Mouse (Mus musculus): ENCODE measurements at regions not wholly inside any gene's neighbourhood (a gene's known extent, or its start where the extent isn't known, plus 50 kb on each side); places are given as distances from the start of the nearest gene placed in this dataset.

- DNase-seq, result no peak
- intact Hi-C loops (cut with DNase I), result no loop called here
- Histone ChIP-seq H3K27ac (no peak overlapping the region), H3K4me3 (peak overlapping the region; percentile 36)
- TF ChIP-seq CTCF (IDR thresholded peaks at IDR 0.05), result no peak
Observed at GRCm38 (mm10) chr16:30144818-30145464, 80.8 kb downstream of the Hes1 start.

- Histone ChIP-seq H3K4me3 (peak overlapping the region; percentile 36), H3K27ac (no peak overlapping the region)
- TF ChIP-seq CTCF (IDR thresholded peaks at IDR 0.05), result no peak
- intact Hi-C loops (cut with DNase I), result no loop called here
- DNase-seq, result peak; percentile 38
Observed at GRCm38 (mm10) chr16:30145465-30146207, 81.5 kb downstream of the Hes1 start.

GRCm38 (mm10) chr16:30146208-30146525, 82.0 kb downstream of the Hes1 start:
- intact Hi-C loops (cut with DNase I), result no loop called here
- no peak for DNase-seq
- TF ChIP-seq CTCF (IDR thresholded peaks at IDR 0.05), result no peak
- no peak overlapping the region for H3K4me3 ChIP-seq
- H3K27ac ChIP-seq, result no peak overlapping the region

- no peak overlapping the region for H3K4me3 ChIP-seq
- DNase-seq, result no peak
- intact Hi-C loops (cut with DNase I), result no loop called here
- no peak overlapping the region for H3K27ac ChIP-seq
- TF ChIP-seq CTCF (IDR thresholded peaks at IDR 0.05), result no peak
Observed at GRCm38 (mm10) chr16:30147296-30147695, 83.1 kb downstream of the Hes1 start.

GRCm38 (mm10) chr16:30151104-30151503, 86.9 kb downstream of the Hes1 start:
- DNase-seq, result no peak
- H3K27ac ChIP-seq, result no peak overlapping the region
- no peak overlapping the region for H3K4me3 ChIP-seq
- no peak for TF ChIP-seq CTCF (IDR thresholded peaks at IDR 0.05)
- intact Hi-C loops (cut with DNase I), result no loop called here

- intact Hi-C loops (cut with DNase I), result no loop called here
- H3K4me3 ChIP-seq, result no peak overlapping the region
- no peak for DNase-seq
- TF ChIP-seq CTCF (IDR thresholded peaks at IDR 0.05), result no peak
- H3K27ac ChIP-seq, result no peak overlapping the region
Observed at GRCm38 (mm10) chr16:30155070-30155469, 90.9 kb downstream of the Hes1 start.

DNA sequence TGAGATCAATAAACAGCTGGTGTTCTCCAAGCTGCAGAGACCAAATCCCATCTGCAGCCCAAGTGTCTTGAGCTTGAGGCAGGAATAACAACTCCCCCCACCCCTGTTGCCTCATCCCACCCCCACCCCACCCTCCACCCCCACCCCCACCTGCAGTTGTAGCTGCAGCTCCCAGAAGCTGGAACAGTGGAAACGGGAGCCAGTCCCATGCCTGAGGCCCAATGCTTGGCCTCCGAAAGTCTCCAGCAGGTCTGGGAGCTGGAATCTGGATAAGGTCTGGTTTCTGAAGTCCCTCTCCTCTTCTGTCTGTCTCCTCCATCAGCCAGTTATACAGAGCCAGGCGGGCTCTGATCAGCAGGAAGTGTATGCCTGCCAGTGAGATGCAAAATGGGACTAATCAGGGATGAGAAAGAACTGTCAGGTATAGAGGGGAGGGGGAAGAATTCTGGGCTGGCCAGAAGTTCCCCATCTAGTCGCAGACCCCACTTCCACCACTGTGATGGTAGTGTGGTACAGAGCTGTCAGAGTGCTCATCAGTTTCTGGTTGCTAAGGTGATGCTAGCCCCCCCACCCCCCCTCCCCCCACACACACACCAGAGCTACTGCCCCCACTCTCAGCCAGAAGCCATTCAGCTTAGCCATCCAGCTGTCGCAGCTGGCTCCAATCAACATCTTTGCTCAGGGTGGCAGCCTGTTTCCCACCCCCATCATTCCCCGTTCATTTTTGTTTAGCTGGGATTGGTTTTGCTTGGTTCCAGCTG, 91.5 kb downstream of the Hes1 start:
- no peak overlapping the region for H3K4me3 ChIP-seq
- no peak overlapping the region for H3K27ac ChIP-seq
- DNase-seq, result no peak
- intact Hi-C loops (cut with DNase I), result no loop called here
- TF ChIP-seq CTCF (IDR thresholded peaks at IDR 0.05), result no peak

- no peak for TF ChIP-seq CTCF (IDR thresholded peaks at IDR 0.05)
- no peak for DNase-seq
- H3K27ac ChIP-seq, result no peak overlapping the region
- H3K4me3 ChIP-seq, result no peak overlapping the region
- intact Hi-C loops (cut with DNase I), result no loop called here
Observed at GRCm38 (mm10) chr16:30158184-30158583, 94.0 kb downstream of the Hes1 start.

- Histone ChIP-seq H3K27ac (no peak overlapping the region), H3K4me3 (no peak overlapping the region)
- intact Hi-C loops (cut with DNase I), result loop anchor here (5.0 kb wide), 1 partner anchor 48 kb away; no protein-coding TSS in a partner anchor
- no peak for TF ChIP-seq CTCF (IDR thresholded peaks at IDR 0.05)
- DNase-seq, result no peak
Observed at GRCm38 (mm10) chr16:30160399-30160798, 96.2 kb downstream of the Hes1 start.

DNA sequence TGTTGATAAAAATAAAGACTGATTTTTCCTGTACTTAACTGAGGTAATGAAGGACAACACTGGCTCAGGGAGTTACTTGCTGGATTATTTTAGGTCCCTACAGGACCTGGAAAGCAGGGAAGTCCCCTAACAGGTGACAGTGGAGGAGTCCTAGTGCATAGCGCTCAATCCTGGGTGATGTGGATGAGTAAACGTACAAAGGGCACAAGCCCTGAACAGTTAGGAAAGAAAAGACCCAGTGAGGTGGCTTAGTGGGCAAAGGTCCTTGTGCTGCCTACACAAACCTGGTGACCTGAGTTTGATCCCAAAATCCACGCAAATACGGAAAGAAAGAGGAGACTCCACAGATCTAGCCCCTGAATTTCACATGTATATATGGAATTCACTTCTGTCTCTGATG, 99.1 kb downstream of the Hes1 start:
- no peak overlapping the region for H3K4me3 ChIP-seq
- DNase-seq, result no peak
- intact Hi-C loops (cut with DNase I), result loop anchor here (5.0 kb wide), 1 partner anchor 51 kb away; no protein-coding TSS in a partner anchor
- no peak overlapping the region for H3K27ac ChIP-seq
- TF ChIP-seq CTCF (IDR thresholded peaks at IDR 0.05), result no peak

DNA sequence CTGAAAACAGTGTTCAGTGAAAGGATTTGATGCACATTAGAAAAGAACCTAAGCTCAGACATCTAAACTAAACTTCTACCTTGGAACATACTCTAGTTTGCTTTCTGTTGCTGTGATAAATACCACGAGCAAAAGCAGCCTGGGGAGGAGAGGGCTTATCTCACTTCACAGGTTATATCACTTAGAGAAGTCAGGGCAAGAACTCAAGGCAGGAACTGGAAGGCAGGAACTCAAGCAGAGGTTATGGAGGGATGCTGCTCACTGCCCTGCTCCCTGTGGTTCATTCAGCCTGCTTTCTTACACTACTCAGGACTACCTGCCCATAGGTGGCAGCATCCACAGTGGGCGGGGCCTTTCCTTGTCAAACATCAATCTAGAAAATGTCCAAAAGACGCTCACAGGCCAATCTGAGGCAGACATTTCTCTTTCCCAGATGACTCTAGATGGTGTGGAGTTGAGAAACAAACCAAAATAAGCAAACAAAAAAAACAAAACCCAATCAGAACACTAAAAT, 101.5 kb downstream of the Hes1 start:
- intact Hi-C loops (cut with DNase I), result no loop called here

GRCm38 (mm10) chr16:30171381-30172079, 95.8 kb downstream of the Cpn2 start:
- Histone ChIP-seq H3K4me3 (peak overlapping the region; percentile 38), H3K27ac (peak overlapping the region; percentile 73)
- TF ChIP-seq CTCF (IDR thresholded peaks at IDR 0.05), result no peak
- DNase-seq, result peak; percentile 89
- intact Hi-C loops (cut with DNase I), result loop anchor here (5.0 kb wide), 2 partner anchors 74 to 99 kb away; no protein-coding TSS in a partner anchor

More for the DNA sequence above, 101.5 kb downstream of the Hes1 start:
- TF ChIP-seq CTCF (IDR thresholded peaks at IDR 0.05), result no peak
- no peak for DNase-seq
- Histone ChIP-seq H3K27ac (no peak overlapping the region), H3K4me3 (no peak overlapping the region)

Data from gastrocnemius, adult 2 months (tissue).